Mouse (Mus musculus) frontal cortex, postnatal 25 days (tissue): ENCODE measurements at regions not wholly inside any gene's neighbourhood (a gene's known extent, or its start where the extent isn't known, plus 50 kb on each side); places are given as distances from the start of the nearest gene placed in this dataset.

Experiments
- DNase-seq, 2 experiments: peaks; one replicate each; pipeline ENCODE4 v3.0.0; 2022; ENCODE audit warnings: low spot score in 2 of 2

DNA sequence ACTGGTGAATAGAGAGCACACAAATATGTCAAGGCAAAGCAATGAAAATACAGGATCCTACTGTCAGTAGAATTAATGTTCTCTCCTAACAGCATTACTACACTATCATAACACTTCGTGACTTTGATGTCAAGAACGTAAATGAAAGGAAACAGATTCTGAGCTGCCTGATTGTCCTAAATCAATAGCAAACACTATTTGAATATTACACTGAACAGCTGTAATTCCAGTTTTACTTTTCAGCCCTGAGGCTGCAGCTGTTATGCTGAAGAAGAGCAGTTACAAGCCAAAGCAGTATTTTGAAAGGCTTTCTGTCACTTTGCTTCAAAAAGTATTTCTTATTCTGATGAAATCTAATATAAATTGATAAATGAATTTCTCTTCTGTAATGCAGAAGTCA is 828.7 kb upstream of the Adgrl2 start:
- DNase-seq: no peak

GRCm38 (mm10) chr3:149811036-149811435 is 820.7 kb upstream of the Adgrl2 start:
- DNase-seq: no peak

DNA sequence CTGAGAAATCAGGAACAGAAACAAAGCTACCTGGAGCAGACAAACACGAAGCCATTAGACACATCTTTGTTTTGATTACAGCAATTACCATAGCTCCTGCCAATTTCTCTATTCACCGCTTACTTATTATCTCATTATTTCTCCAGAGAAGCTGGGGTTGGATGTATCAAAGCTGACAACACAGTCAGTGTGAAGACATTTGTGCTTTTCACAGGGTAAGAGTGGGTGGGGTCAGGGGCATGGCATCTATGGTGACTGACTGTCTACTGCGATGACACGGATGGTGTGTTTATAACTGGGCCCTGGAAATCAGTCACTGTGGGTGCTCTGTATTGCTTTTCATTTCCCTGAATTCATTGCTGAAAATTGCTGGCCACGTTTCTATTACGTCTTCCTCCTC is 815.0 kb upstream of the Adgrl2 start:
- no peak for DNase-seq

DNA sequence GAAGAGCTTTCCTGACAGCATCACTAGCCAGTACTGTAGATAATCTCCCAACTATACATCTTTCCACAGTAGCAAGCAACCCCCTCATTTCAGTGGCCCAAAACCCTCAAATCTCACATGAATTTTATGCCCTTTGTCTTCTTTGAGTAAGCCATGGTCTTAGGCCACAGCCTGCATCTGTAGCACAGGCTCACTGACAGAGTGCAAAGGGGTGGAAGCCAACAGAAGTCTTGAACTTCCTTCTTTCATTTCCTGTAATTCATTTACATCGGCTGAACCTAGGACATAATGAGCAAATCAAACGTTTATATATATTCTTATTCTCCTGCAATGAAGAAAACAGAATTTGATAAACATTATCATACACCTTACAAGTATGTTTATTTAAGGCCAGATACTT is 805.8 kb upstream of the Adgrl2 start:
- DNase-seq: no peak

- no peak for DNase-seq
These were observed 801.2 kb upstream of the Adgrl2 start for GRCm38 (mm10) chr3:149791593-149791992.

DNA sequence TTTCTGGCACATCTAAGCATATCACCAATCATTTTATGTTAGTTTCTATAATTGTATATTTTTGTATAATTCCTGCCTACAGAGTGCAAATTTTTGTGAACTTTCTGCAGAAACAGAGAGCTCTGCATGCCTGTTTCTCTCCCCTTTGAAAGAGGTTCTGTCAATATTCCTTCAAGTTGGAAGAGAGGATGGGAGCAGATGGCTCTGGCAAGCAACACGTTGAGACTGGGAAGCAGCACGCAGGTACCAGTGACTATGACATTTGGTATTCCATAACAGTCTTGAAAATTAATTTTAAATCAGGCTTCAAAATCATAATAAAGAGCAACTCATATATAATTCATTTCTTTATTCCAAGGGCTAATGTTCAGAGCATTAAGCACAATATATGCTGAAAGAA is 795.7 kb upstream of the Adgrl2 start:
- no peak for DNase-seq

- no peak for DNase-seq
These were observed 793.7 kb upstream of the Adgrl2 start for GRCm38 (mm10) chr3:149783903-149784608.

DNA sequence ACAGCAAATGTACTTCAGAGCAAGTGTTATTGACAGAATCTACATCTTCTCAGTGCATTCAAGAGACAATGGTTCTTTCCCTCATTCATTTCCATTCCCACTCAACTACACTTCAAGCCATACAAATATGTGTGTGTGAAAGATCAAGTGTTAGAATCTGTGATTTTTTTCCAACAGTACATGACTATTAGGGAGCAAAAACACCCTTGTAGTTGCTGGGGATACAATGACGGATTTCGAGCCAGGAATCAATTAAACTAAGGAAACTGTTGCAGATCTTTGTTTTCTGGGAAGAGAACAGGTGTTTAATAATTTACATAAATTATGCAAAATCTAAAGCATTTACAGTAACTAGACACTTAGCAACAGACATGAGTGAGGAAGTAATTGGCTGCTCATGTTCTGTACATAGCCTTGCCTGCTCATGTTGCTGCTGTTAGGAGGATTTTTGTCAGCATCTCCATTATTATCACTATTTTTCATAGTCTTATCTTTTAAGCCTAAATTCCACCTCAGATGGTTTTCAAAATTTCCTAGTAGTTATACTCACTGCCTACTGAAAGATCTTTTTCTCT is 777.6 kb upstream of the Adgrl2 start:
- DNase-seq: no peak

- DNase-seq: no peak
These were observed 770.9 kb upstream of the Adgrl2 start for GRCm38 (mm10) chr3:149761245-149761644.

DNA sequence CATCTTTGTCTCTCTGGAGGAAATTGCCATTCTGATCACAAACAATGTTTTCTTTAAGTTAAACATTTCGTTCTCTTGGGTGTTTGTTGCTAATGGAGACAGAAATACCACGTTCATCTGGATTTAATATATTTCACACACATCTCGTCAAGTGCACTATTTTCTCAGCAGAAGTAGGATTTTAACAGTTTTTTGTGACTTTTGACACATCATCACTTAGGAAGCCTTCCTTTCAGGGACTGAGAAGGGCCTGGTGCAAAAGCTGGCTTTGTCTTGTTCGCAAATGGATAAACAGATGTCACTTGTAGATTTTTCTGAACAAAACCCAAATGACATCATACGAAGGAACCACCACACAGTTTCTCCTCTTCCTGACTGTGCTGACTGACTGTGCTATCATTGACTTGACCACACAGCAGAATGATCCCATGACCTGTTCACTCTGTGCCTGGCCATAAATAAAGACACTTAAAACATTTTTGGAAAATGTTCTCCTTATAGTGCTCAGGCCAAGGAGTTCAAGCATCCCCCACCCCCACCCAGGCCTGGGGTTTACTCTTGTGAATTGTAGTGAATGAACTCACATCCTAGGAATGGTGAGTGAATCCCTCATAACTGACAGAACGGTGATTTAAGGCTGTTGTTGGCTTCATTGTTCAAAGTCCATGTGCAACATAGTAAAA is 767.7 kb upstream of the Adgrl2 start:
- DNase-seq: no peak

- no peak for DNase-seq
These were observed 745.7 kb upstream of the Adgrl2 start for GRCm38 (mm10) chr3:149736069-149736468.

- DNase-seq: no peak
These were observed 735.9 kb upstream of the Adgrl2 start for GRCm38 (mm10) chr3:149726212-149726611.

DNA sequence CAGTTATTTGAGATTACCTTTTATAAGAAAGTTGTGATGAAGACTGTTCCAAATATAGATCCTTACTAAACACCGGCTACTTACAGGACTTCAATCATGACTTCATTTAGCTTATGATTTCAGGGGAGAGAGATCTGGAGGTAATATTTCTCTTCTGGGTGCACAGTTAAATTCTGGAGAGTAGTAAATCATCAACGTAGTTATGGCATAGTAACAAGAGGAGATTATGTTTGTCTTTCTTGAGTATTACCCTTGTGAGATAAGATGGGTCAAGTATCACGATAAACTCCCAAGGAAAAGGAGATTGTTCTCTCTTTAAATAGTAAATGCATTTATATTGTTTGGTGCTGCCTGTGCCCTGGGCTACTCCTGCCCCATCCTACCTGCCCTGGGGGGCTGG is 734.5 kb upstream of the Adgrl2 start:
- no peak for DNase-seq

GRCm38 (mm10) chr3:149721832-149722231 is 731.5 kb upstream of the Adgrl2 start:
- no peak for DNase-seq

DNA sequence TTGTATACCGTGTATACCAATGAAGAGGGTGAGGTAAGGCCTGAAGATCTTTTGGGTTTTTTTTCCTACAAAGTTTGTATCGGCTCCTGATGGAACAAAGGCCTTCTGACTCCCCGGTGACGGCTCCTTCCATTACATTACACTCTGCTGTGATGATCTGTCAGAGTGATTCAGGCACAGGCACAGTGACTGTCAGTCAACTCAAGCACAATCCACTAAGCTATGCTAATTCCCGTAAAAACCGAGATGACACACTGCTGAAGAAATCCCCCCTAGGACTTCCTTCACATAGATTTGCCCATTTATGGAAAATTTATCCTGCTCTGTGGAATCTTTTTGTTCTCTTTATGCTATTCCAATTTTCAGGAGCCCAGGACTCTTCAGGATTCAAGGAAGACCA is 730.0 kb upstream of the Adgrl2 start:
- no peak for DNase-seq

- DNase-seq: peak in 1 of 2 experiments; percentile 10
These were observed 715.4 kb upstream of the Adgrl2 start for GRCm38 (mm10) chr3:149705724-149706123.

DNA sequence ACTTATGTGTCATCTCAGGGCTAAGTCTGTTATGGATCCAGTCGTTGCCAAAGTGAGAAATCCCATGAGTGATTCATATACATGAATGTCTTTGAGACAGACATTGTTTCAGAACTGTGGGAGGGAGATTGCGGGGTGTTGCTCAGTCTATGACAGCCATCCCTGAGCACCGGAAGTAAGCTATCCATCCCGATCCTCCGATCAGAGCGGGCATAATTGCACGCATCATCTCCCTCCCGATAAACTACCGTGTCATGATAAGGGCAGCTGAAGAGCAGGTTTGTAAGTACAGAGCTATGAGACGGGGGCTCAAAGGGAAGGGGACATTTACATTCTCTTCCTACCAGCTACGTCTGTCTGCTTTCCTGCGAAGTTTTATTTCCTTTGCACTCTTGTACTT is 715.0 kb upstream of the Adgrl2 start:
- DNase-seq: no peak

DNA sequence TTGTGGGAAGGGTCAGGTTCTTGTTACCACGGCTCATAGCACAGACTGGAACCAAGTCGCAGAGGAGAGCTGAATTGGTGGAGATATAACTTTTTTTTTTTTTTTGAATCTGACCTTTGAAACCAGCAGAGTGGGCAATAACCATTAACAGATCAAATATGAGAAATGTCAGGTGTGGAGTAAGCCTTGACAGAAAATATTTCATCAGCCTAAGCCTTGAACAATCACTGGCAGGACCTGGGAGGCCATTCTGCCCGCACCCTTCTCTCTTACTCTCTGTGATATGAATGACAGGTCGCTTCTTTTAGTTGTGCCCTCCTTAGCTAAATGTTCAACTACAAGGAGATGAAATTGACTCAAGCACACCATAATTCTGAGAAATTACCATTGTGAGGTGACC is 714.1 kb upstream of the Adgrl2 start:
- no peak for DNase-seq

- DNase-seq: no peak
These were observed 693.2 kb upstream of the Adgrl2 start for GRCm38 (mm10) chr3:149683561-149683960.

GRCm38 (mm10) chr3:149682246-149682645 is 691.9 kb upstream of the Adgrl2 start:
- DNase-seq: no peak

DNA sequence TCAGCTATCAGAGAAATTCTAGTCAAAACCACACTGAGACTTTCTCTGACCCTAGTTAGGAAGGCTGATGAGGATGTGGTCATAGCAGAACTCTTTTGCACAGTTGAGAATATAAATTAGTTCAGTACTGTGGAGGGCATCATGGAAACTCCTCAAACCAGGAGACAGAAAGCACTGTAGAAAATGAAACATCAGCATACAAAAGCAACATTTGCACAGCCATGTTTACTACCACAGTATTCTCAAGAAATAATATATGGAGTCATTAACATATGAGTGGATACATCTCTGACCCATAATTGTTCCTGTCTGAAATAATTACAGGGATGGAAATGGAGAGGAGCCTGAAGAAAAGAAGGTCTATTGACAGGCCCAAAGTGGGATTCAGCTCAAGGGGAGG is 683.6 kb upstream of the Adgrl2 start:
- DNase-seq: no peak

DNA sequence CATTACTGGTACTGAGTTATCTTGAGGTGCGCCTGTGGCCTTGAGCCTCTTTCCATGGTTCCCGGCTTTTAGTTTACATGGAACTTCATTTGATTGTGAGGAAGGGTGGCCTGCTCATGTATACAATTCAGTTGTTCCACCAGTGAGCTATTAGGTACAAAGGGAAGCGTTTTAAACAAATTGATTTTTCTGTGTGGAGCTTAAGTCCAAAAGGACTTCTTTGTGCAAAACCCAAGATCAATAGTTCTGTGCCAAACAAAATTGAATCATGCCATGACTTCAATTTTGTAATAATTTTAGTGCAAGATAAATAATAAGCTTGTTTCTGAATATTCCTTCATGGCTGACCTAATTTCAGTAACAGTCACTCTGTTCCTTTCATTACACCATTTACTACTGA is 674.3 kb upstream of the Adgrl2 start:
- DNase-seq: no peak

DNA sequence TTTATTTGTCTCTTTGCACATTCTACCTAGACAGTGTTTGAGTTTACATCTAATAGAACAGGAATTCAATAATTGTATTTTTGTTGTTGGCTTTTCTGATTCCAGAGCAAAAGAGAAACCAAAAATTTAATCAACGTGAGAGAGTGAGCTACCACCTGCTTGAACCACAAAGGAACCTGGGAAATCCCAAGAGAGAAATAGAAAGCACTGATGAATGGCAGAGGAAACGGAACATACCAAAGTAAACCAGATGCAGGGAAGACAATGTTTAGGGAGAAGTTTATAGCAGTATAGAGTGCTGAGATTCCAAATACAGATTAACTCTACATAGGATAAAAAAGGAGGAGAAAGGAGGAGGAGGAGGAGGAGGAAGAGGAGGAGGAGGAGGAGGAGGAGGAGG is 648.0 kb upstream of the Adgrl2 start:
- no peak for DNase-seq
